Mouse (Mus musculus) heart, postnatal 0 days (tissue): ENCODE measurements around the gene Degs2.

Experiments used
- CTCF ChIP-seq: IDR thresholded peaks from 2 replicates; pipeline ENCODE4 v1.5.1; 2016; ENCODE audit warnings: antibody characterized with exemption, control low read depth, low read depth
- EP300 ChIP-seq: IDR thresholded peaks from 2 replicates; pipeline ENCODE4 v1.6.1; 2016; ENCODE audit warnings: antibody characterized with exemption, low read depth

GRCm38 (mm10) chr12:108709964-108710765 is 8.1 kb upstream of the Degs2 start:
- TF ChIP-seq CTCF, result no peak
- TF ChIP-seq EP300, result no peak
